Mouse (Mus musculus): ENCODE measurements around the gene Ell3. TPM values are rescaled to one million over a fixed set of nuclear protein-coding genes. Genes with fewer than 3 reads are reported as not detected.

Ell3 gene
- polyA plus RNA-seq, 1 experiment from 2014 or later, result 2.7 TPM

DNA sequence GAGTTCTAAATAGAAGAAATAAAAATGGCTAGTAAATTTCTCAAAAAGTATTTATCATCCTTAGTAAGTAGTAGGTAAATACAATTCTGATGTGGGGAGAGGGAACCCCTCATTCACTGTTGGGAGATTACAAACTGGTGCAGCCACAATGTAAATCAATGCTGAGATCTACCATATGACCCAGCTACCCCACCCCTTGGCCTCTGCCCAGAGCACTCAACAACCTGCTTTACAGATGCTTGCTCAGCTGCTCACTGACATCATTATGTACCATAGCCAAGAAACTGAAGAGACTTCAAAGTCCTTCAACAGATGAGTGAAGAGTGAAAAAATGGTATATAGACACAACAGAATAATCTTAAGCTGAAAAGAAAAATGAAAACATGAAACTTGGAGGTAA is 40.8 kb downstream of the Ell3 start:
- Histone ChIP-seq H3K27me3 (ENCODE audit: control insufficient read depth, insufficient read depth, low read length) (no peaks in the 10 kb centered on the region), H3K4me1 (replicated peaks; ENCODE audit: control insufficient read depth, insufficient read depth, low read length) (no peaks in the 10 kb centered on the region), H3K4me3 (ENCODE audit: low read depth, low read length) (no peak overlapping the region), H3K9ac (ENCODE audit: low read length) (no peak overlapping the region), H3K9me3 (ENCODE audit: control insufficient read depth, low read length) (no peaks in the 10 kb centered on the region), H3K27ac (ENCODE audit: low read depth, low read length) (no peak overlapping the region), H3K36me3 (ENCODE audit: control insufficient read depth, insufficient read depth, low read length) (no peaks in the 10 kb centered on the region), H3K4me2 (ENCODE audit: low read depth, low read length, severe bottlenecking) (no peak overlapping the region)
- DNase-seq (ENCODE audit: low spot score) (no peak), ATAC-seq (replicated peaks; ENCODE audit: low FRiP score) (no peak)

DNA sequence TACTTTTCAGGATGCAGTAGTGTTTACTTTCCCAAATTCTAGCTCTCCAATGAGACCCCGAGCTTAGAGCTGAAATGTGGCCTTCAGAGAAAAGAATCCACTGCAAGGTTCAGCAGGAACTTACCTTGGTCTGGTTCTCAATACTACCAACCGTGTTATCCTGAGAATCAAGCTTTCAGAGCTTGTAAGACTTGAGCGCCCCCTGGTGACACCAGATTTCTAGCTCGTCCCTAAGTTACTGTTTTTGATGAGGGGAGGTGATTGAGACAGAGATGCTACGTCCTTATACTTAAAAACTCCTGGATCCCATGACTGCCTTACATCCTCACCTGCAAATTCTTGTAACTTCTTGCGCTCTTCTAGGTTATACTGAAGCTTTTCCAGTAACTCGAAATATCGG is 47.5 kb downstream of the Ell3 start:
- Histone ChIP-seq H3K9me3 (ENCODE audit: control insufficient read depth, low read length) (no peaks in the 10 kb centered on the region), H3K27ac (ENCODE audit: low read depth, low read length) (no peak overlapping the region), H3K9ac (ENCODE audit: low read length) (no peak overlapping the region), H3K4me2 (ENCODE audit: low read depth, low read length, severe bottlenecking) (no peak overlapping the region), H3K4me1 (replicated peaks; ENCODE audit: control insufficient read depth, insufficient read depth, low read length) (no peaks in the 10 kb centered on the region), H3K36me3 (ENCODE audit: control insufficient read depth, insufficient read depth, low read length) (no peaks in the 10 kb centered on the region), H3K4me3 (ENCODE audit: low read depth, low read length) (no peak overlapping the region), H3K27me3 (ENCODE audit: control insufficient read depth, insufficient read depth, low read length) (no peaks in the 10 kb centered on the region)
- 17% methylated on average over 8 of the region's 8 CpGs for WGBS
- no peak for ATAC-seq (replicated peaks; ENCODE audit: low FRiP score)
- peak; percentile 87 for DNase-seq (ENCODE audit: low spot score)

Small RNA genes lying within 50 kb of the gene (microRNA-seq; reads per million reads assigned to microRNA genes)
- not detected for gene Gm22953 (ENCODE audit: insufficient number of aligned reads)

Other genes with a start within 250 kb of the Ell3 start
- gene Trp53bp1, start 172.9 kb downstream of the Ell3 start, polyA plus RNA-seq (2014; fragmentation: Nextera tagmentation; extraction: Ambion mirVana), result 152 and 169 TPM in 2 replicates
- 16.2 and 18.1 TPM in 2 replicates for gene Map1a, start 154.7 kb downstream of the Ell3 start, polyA plus RNA-seq (2014; fragmentation: Nextera tagmentation; extraction: Ambion mirVana)
- 10.7 and 11.7 TPM in 2 replicates for gene Ppip5k1, start 88.9 kb downstream of the Ell3 start, polyA plus RNA-seq (2014; fragmentation: Nextera tagmentation; extraction: Ambion mirVana)
- gene Ckmt1, start 86.6 kb downstream of the Ell3 start, polyA plus RNA-seq (2014; fragmentation: Nextera tagmentation; extraction: Ambion mirVana), result 3.0 and 3.6 TPM in 2 replicates
- gene Strc, start 57.1 kb downstream of the Ell3 start, polyA plus RNA-seq (2014; fragmentation: Nextera tagmentation; extraction: Ambion mirVana), result not detected in 2 replicates
- gene Pdia3, start 30.5 kb downstream of the Ell3 start, polyA plus RNA-seq (2014; fragmentation: Nextera tagmentation; extraction: Ambion mirVana), result 407 and 435 TPM in 2 replicates
- 2.2 and 2.4 TPM in 2 replicates for gene Catsper2, start 30.5 kb downstream of the Ell3 start, polyA plus RNA-seq (2014; fragmentation: Nextera tagmentation; extraction: Ambion mirVana)
- gene Serf2, start 4.9 kb upstream of the Ell3 start, polyA plus RNA-seq (2014; fragmentation: Nextera tagmentation; extraction: Ambion mirVana), result 431 and 446 TPM in 2 replicates
- 106 and 123 TPM in 2 replicates for gene Hypk, start 9.0 kb upstream of the Ell3 start, polyA plus RNA-seq (2014; fragmentation: Nextera tagmentation; extraction: Ambion mirVana)
- 0.49 and 1.1 TPM in 2 replicates for gene Serinc4, start 12.5 kb upstream of the Ell3 start, polyA plus RNA-seq (2014; fragmentation: Nextera tagmentation; extraction: Ambion mirVana)
- gene Mfap1b, start 29.8 kb upstream of the Ell3 start, polyA plus RNA-seq (2014; fragmentation: Nextera tagmentation; extraction: Ambion mirVana), result 62.6 and 64.1 TPM in 2 replicates
- gene Mfap1a, start 62.4 kb upstream of the Ell3 start, polyA plus RNA-seq (2014; fragmentation: Nextera tagmentation; extraction: Ambion mirVana), result 30.3 and 33.7 TPM in 2 replicates
- 16.5 and 18.7 TPM in 2 replicates for gene Wdr76, start 62.4 kb upstream of the Ell3 start, polyA plus RNA-seq (2014; fragmentation: Nextera tagmentation; extraction: Ambion mirVana)

Data from forebrain, embryonic 11.5 days (tissue).